Mouse (Mus musculus): ENCODE measurements around the gene Bmper. TPM values are rescaled to one million over a fixed set of nuclear protein-coding genes. Genes with fewer than 3 reads are reported as not detected.

The Bmper gene
- total RNA-seq, 2 experiments from 2014 or later = 3.5 to 3.7 TPM

- DNase-seq = no peak
These were observed 12.6 kb downstream of the Bmper start for GRCm38 (mm10) chr9:23235368-23236002.

GRCm38 (mm10) chr9:23236635-23237279 is 13.9 kb downstream of the Bmper start:
- DNase-seq = no peak

- no peak for DNase-seq
These were observed 16.1 kb downstream of the Bmper start for GRCm38 (mm10) chr9:23239011-23239410.

GRCm38 (mm10) chr9:23242911-23243310 is 20.0 kb downstream of the Bmper start:
- no peak for DNase-seq

GRCm38 (mm10) chr9:23243869-23244268 is 21.0 kb downstream of the Bmper start:
- no peak for DNase-seq

GRCm38 (mm10) chr9:23246389-23246788 is 23.5 kb downstream of the Bmper start:
- peak; percentile 79 for DNase-seq

- DNase-seq = peak; percentile 69
These were observed 27.1 kb downstream of the Bmper start for GRCm38 (mm10) chr9:23250026-23250425.

GRCm38 (mm10) chr9:23251001-23251400 is 28.1 kb downstream of the Bmper start:
- DNase-seq = no peak

- DNase-seq = no peak
These were observed 30.7 kb downstream of the Bmper start for GRCm38 (mm10) chr9:23253624-23254023.

- no peak for DNase-seq
These were observed 31.6 kb downstream of the Bmper start for GRCm38 (mm10) chr9:23254237-23255214.

- DNase-seq = no peak
These were observed 33.0 kb downstream of the Bmper start for GRCm38 (mm10) chr9:23255841-23256240.

GRCm38 (mm10) chr9:23256576-23256975 is 33.7 kb downstream of the Bmper start:
- no peak for DNase-seq

GRCm38 (mm10) chr9:23261834-23262233 is 39.0 kb downstream of the Bmper start:
- DNase-seq = no peak

- no peak for DNase-seq
These were observed 40.0 kb downstream of the Bmper start for GRCm38 (mm10) chr9:23262851-23263250.

GRCm38 (mm10) chr9:23264471-23264870 is 41.6 kb downstream of the Bmper start:
- no peak for DNase-seq

- no peak for DNase-seq
These were observed 45.7 kb downstream of the Bmper start for GRCm38 (mm10) chr9:23268609-23269008.

- no peak for DNase-seq
These were observed 46.2 kb downstream of the Bmper start for GRCm38 (mm10) chr9:23269087-23269486.

GRCm38 (mm10) chr9:23276244-23276643 is 53.4 kb downstream of the Bmper start:
- DNase-seq = no peak

- peak; percentile 42 for DNase-seq
These were observed 62.1 kb downstream of the Bmper start for GRCm38 (mm10) chr9:23284940-23285460.

- DNase-seq = no peak
These were observed 70.7 kb downstream of the Bmper start for GRCm38 (mm10) chr9:23293574-23293973.

GRCm38 (mm10) chr9:23295569-23295968 is 72.7 kb downstream of the Bmper start:
- no peak for DNase-seq

GRCm38 (mm10) chr9:23297491-23298170 is 74.8 kb downstream of the Bmper start:
- DNase-seq = no peak

Measured in gastrocnemius, postnatal 25 days (tissue).